Mouse (Mus musculus): ENCODE measurements around the gene Fcgr1. TPM values are rescaled to one million over a fixed set of nuclear protein-coding genes. Genes with fewer than 3 reads are reported as not detected.

Gene Fcgr1
- total and polyA plus RNA-seq, 2 experiments from 2014 or later = 1.5 to 5.7 TPM

GRCm38 (mm10) chr3:96235836-96236235 is 57.9 kb downstream of the Fcgr1 start:
- 65% methylated on average over 3 of the region's 3 CpGs for WGBS
- ATAC-seq = no peak
- Histone ChIP-seq H3K27ac (ENCODE audit: low read depth, low read length) (no peak overlapping the region), H3K9me3 (ENCODE audit: low read length) (no peaks in the 10 kb centered on the region), H3K4me2 (ENCODE audit: low read depth) (no peak overlapping the region), H3K4me1 (ENCODE audit: insufficient read depth) (0 out of 2 replicates have a peak, but pooled peaks cover 3% of the 10 kb centered on the region), H3K27me3 (ENCODE audit: insufficient read depth, low read length) (no peaks in the 10 kb centered on the region), H3K4me3 (ENCODE audit: low read depth, low read length) (no peak overlapping the region), H3K36me3 (ENCODE audit: insufficient read depth) (no peaks in the 10 kb centered on the region), H3K9ac (no peak overlapping the region)
- no peak for DNase-seq
- no peak for TF ChIP-seq CTCF (IDR thresholded peaks at IDR 0.05; ENCODE audit: low read depth)

DNA sequence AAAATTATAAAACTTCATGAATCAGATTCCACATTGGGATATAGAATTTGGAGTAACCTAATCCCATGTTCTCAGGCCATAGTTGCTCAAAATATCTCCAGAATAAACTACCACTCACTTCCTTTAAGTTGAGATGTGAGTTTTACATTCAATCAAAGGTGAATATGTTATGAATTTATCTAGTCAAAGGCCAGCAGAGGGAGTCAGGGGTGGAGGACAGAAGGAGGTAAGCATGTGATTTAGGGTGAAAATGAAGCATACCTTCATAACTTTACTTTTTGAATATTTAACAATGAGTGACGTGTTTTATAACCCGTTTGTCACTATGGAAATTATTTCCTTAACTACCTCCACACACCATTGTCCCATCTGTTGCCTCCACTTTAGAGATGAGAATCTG is 58.9 kb downstream of the Fcgr1 start:
- H3K4me2 ChIP-seq (ENCODE audit: low read depth) = no peak overlapping the region
- H3K36me3 ChIP-seq (ENCODE audit: insufficient read depth) = no peaks in the 10 kb centered on the region
- ATAC-seq (no peak), DNase-seq (no peak)
- H3K27ac ChIP-seq (ENCODE audit: low read depth, low read length) = no peak overlapping the region
- H3K4me3 ChIP-seq (ENCODE audit: low read depth, low read length) = no peak overlapping the region
- H3K27me3 ChIP-seq (ENCODE audit: insufficient read depth, low read length) = no peaks in the 10 kb centered on the region
- no peaks in the 10 kb centered on the region for H3K9me3 ChIP-seq (ENCODE audit: low read length)
- WGBS = 90% methylated on average over 2 of the region's 2 CpGs
- H3K4me1 ChIP-seq (ENCODE audit: insufficient read depth) = 0 out of 2 replicates have a peak, but pooled peaks cover 3% of the 10 kb centered on the region
- no peak overlapping the region for H3K9ac ChIP-seq
- no peak for TF ChIP-seq CTCF (IDR thresholded peaks at IDR 0.05; ENCODE audit: low read depth)

Small RNA genes within 50 kb of the gene (microRNA-seq; reads per million reads assigned to microRNA genes)
- 0 reads per million in 2 experiments for gene Gm47311
- gene Gm47313 = 0 reads per million in 2 experiments

Other genes with a start within 250 kb of the Fcgr1 start
- 59.5 and 60.5 TPM in 2 replicates for gene Vps45, start 235.5 kb downstream of the Fcgr1 start, total RNA-seq (2014; rRNA removed)
- 65.1 and 68.3 TPM in 2 replicates for gene Vps45, start 235.5 kb downstream of the Fcgr1 start, polyA plus RNA-seq (2015; fragmentation: Nextera tagmentation; extraction: Ambion mirVana)
- 6.2 and 13.5 TPM in 2 replicates for gene Otud7b, start 189.4 kb downstream of the Fcgr1 start, total RNA-seq (2014; rRNA removed)
- gene Otud7b, start 189.4 kb downstream of the Fcgr1 start, polyA plus RNA-seq (2015; fragmentation: Nextera tagmentation; extraction: Ambion mirVana) = 5.7 and 8.8 TPM in 2 replicates
- gene Mtmr11, start 132.0 kb downstream of the Fcgr1 start, total RNA-seq (2014; rRNA removed) = 9.5 and 14.6 TPM in 2 replicates
- gene Mtmr11, start 132.0 kb downstream of the Fcgr1 start, polyA plus RNA-seq (2015; fragmentation: Nextera tagmentation; extraction: Ambion mirVana) = 7.8 and 8.4 TPM in 2 replicates
- gene Sf3b4, start 121.6 kb downstream of the Fcgr1 start, total RNA-seq (2014; rRNA removed) = 41.9 and 66.5 TPM in 2 replicates
- 169 and 172 TPM in 2 replicates for gene Sf3b4, start 121.6 kb downstream of the Fcgr1 start, polyA plus RNA-seq (2015; fragmentation: Nextera tagmentation; extraction: Ambion mirVana)
- gene Sv2a, start 112.8 kb downstream of the Fcgr1 start, total RNA-seq (2014; rRNA removed) = 82.6 and 112 TPM in 2 replicates
- gene Sv2a, start 112.8 kb downstream of the Fcgr1 start, polyA plus RNA-seq (2015; fragmentation: Nextera tagmentation; extraction: Ambion mirVana) = 106 and 124 TPM in 2 replicates
- gene Bola1, start 74.3 kb downstream of the Fcgr1 start, total RNA-seq (2014; rRNA removed) = 31.4 and 40.2 TPM in 2 replicates
- 67.7 and 75.8 TPM in 2 replicates for gene Bola1, start 74.3 kb downstream of the Fcgr1 start, polyA plus RNA-seq (2015; fragmentation: Nextera tagmentation; extraction: Ambion mirVana)
- 166 and 395 TPM in 2 replicates for gene Hist2h2ab, start 74.1 kb downstream of the Fcgr1 start, total RNA-seq (2014; rRNA removed)
- 1.2 TPM in 1 of 2 replicates, not detected in the other for gene Hist2h2ab, start 74.1 kb downstream of the Fcgr1 start, polyA plus RNA-seq (2015; fragmentation: Nextera tagmentation; extraction: Ambion mirVana)
- 471 and 484 TPM in 2 replicates for gene Hist2h2ac, start 73.1 kb downstream of the Fcgr1 start, total RNA-seq (2014; rRNA removed)
- 1.9 and 2.2 TPM in 2 replicates for gene Hist2h2ac, start 73.1 kb downstream of the Fcgr1 start, polyA plus RNA-seq (2015; fragmentation: Nextera tagmentation; extraction: Ambion mirVana)
- 9.0 and 12.2 TPM in 2 replicates for gene Hist2h2be, start 72.8 kb downstream of the Fcgr1 start, total RNA-seq (2014; rRNA removed)
- gene Hist2h2be, start 72.8 kb downstream of the Fcgr1 start, polyA plus RNA-seq (2015; fragmentation: Nextera tagmentation; extraction: Ambion mirVana) = 3.6 and 3.9 TPM in 2 replicates
- 52.3 and 90.8 TPM in 2 replicates for gene Hist2h3c2, start 54.8 kb downstream of the Fcgr1 start, total RNA-seq (2014; rRNA removed)
- gene Hist2h3c2, start 54.8 kb downstream of the Fcgr1 start, polyA plus RNA-seq (2015; fragmentation: Nextera tagmentation; extraction: Ambion mirVana) = 0.84 and 1.3 TPM in 2 replicates
- gene Hist2h2aa2, start 53.7 kb downstream of the Fcgr1 start, total RNA-seq (2014; rRNA removed) = 858 and 1,027 TPM in 2 replicates
- 32.7 and 59.8 TPM in 2 replicates for gene Hist2h2aa2, start 53.7 kb downstream of the Fcgr1 start, polyA plus RNA-seq (2015; fragmentation: Nextera tagmentation; extraction: Ambion mirVana)
- 906 and 1,412 TPM in 2 replicates for gene Hist2h2aa1, start 48.5 kb downstream of the Fcgr1 start, total RNA-seq (2014; rRNA removed)
- gene Hist2h2aa1, start 48.5 kb downstream of the Fcgr1 start, polyA plus RNA-seq (2015; fragmentation: Nextera tagmentation; extraction: Ambion mirVana) = 14.2 and 23.3 TPM in 2 replicates
- not detected in 2 replicates for gene Hist2h3c1, start 47.3 kb downstream of the Fcgr1 start, total RNA-seq (2014; rRNA removed)
- gene Hist2h3c1, start 47.3 kb downstream of the Fcgr1 start, polyA plus RNA-seq (2015; fragmentation: Nextera tagmentation; extraction: Ambion mirVana) = not detected in 2 replicates
- gene Hist2h4, start 30.7 kb downstream of the Fcgr1 start, total RNA-seq (2014; rRNA removed) = 52.8 and 60.5 TPM in 2 replicates
- 3.5 and 5.1 TPM in 2 replicates for gene Hist2h4, start 30.7 kb downstream of the Fcgr1 start, polyA plus RNA-seq (2015; fragmentation: Nextera tagmentation; extraction: Ambion mirVana)
- gene Hist2h3b, start 25.3 kb downstream of the Fcgr1 start, total RNA-seq (2014; rRNA removed) = 400 and 545 TPM in 2 replicates
- gene Hist2h3b, start 25.3 kb downstream of the Fcgr1 start, polyA plus RNA-seq (2015; fragmentation: Nextera tagmentation; extraction: Ambion mirVana) = 9.4 and 9.7 TPM in 2 replicates
- 181 and 278 TPM in 2 replicates for gene Hist2h2bb, start 24.2 kb downstream of the Fcgr1 start, total RNA-seq (2014; rRNA removed)
- gene Hist2h2bb, start 24.2 kb downstream of the Fcgr1 start, polyA plus RNA-seq (2015; fragmentation: Nextera tagmentation; extraction: Ambion mirVana) = 0.62 and 1.4 TPM in 2 replicates
- not detected in 2 replicates for gene BC107364, start 158.3 kb upstream of the Fcgr1 start, total RNA-seq (2014; rRNA removed)
- not detected in 2 replicates for gene BC107364, start 158.3 kb upstream of the Fcgr1 start, polyA plus RNA-seq (2015; fragmentation: Nextera tagmentation; extraction: Ambion mirVana)
- gene Hfe2, start 231.2 kb upstream of the Fcgr1 start, total RNA-seq (2014; rRNA removed) = 0.54 and 1.6 TPM in 2 replicates
- gene Hfe2, start 231.2 kb upstream of the Fcgr1 start, polyA plus RNA-seq (2015; fragmentation: Nextera tagmentation; extraction: Ambion mirVana) = 0.82 and 1.4 TPM in 2 replicates